In genomic region chr2:59499146-59499545, GRCm38 (mm10) we compare ENCODE assay signal across 22 mouse cellular contexts. TPM values are rescaled to one million over a fixed set of nuclear protein-coding genes. Genes with fewer than 3 reads are reported as not detected.
A peak's percentile ranks its signal among the peaks of the same experiment; 100 is the strongest.
DNase-seq lines count a peak whose midpoint lies in the region; ATAC-seq and TF ChIP-seq lines count a peak whose summit lies in the region.
"Had no signal": no experiment of that assay in that cellular context is flagged by ENCODE, and none has a peak within 500 bp of the region (broad histone marks: within the 10 kb centered on the region; RNA-seq: fewer than 3 reads in every experiment).

No protein-coding gene starts in this region.

- 56% methylated on average over 8 of the region's 8 CpGs for WGBS in stomach, postnatal 0 days

- H3K4me1 ChIP-seq in stomach, postnatal 0 days (replicated peaks; ENCODE audit: control insufficient read depth, insufficient read depth), result no peaks in the 10 kb centered on the region
- H3K4me1 ChIP-seq: embryonic facial prominence, embryonic 12.5 days had no signal

- TF ChIP-seq CTCF in stomach, postnatal 0 days (IDR thresholded peaks at IDR 0.05; ENCODE audit: low read depth), result no peak

- no peak overlapping the region for H3K4me3 ChIP-seq in stomach, postnatal 0 days (ENCODE audit: low read depth, low read length)
- H3K4me3 ChIP-seq: embryonic facial prominence, embryonic 10.5 days; embryonic facial prominence, embryonic 12.5 days; forebrain, embryonic 10.5 days; forebrain, embryonic 12.5 days had no signal

- H3K27me3 ChIP-seq in stomach, postnatal 0 days (ENCODE audit: control insufficient read depth, insufficient read depth, low read length), result no peaks in the 10 kb centered on the region
- H3K27me3 ChIP-seq: CH12.LX; embryonic facial prominence, embryonic 12.5 days; Patski had no signal

- no peak overlapping the region for H3K4me2 ChIP-seq in stomach, postnatal 0 days (replicated peaks; ENCODE audit: low read depth)
- H3K4me2 ChIP-seq: embryonic facial prominence, embryonic 12.5 days; forebrain, embryonic 12.5 days had no signal

- peak; percentile 61; the same call in 1 of the 2 replicates for ATAC-seq in stomach, postnatal 0 days (ENCODE audit: low FRiP score, low TSS enrichment)
- ATAC-seq: activated CD4-positive, CD25-positive, alpha-beta regulatory T cell, adult 4 months; CD4-positive, CD25-positive, alpha-beta regulatory T cell, adult 4 months; forebrain, embryonic 14.5 days; forebrain, embryonic 16.5 days; Patski had no signal

- H3K9me3 ChIP-seq in stomach, postnatal 0 days (ENCODE audit: control insufficient read depth, low read length), result no peaks in the 10 kb centered on the region
- H3K9me3 ChIP-seq: embryonic facial prominence, embryonic 10.5 days; embryonic facial prominence, embryonic 12.5 days; forebrain, embryonic 10.5 days; forebrain, embryonic 12.5 days; G1E had no signal

- peak overlapping the region; percentile 69 for H3K27ac ChIP-seq in stomach, postnatal 0 days (replicated peaks)
- H3K27ac ChIP-seq: embryonic facial prominence, embryonic 10.5 days; embryonic facial prominence, embryonic 12.5 days; forebrain, embryonic 10.5 days; forebrain, embryonic 12.5 days had no signal

- DNase-seq in kidney, adult 9 months, result peak; percentile 6
- DNase-seq in kidney, postnatal 14 days, result no peak
- DNase-seq in fat pad, adult 2 months (ENCODE audit: extremely low read depth, low read depth, low spot score), result peak; percentile 36
- DNase-seq in stomach, postnatal 0 days (ENCODE audit: low spot score), result no peak
- no peak for DNase-seq in ovary, postnatal 10 days (ENCODE audit: low spot score)
- DNase-seq: B cell, adult 2 months; cerebellum, adult 11-12 months; cerebellum, adult 2 months; cerebellum, adult 9-10 months; cerebellum, postnatal 10 days; cerebellum, postnatal 25 days had no signal

- TF ChIP-seq EP300 in stomach, postnatal 0 days (optimal IDR thresholded peaks at IDR 0.05), result no peak

- H3K9ac ChIP-seq in stomach, postnatal 0 days (ENCODE audit: low read length), result no peak overlapping the region
- H3K9ac ChIP-seq: embryonic facial prominence, embryonic 12.5 days; forebrain, embryonic 12.5 days had no signal

- H3K36me3 ChIP-seq in stomach, postnatal 0 days (ENCODE audit: control insufficient read depth, insufficient read depth, low read length), result no peaks in the 10 kb centered on the region
- H3K36me3 ChIP-seq: embryonic facial prominence, embryonic 10.5 days; embryonic facial prominence, embryonic 12.5 days; forebrain, embryonic 10.5 days; forebrain, embryonic 12.5 days; G1E had no signal

RNA-seq across cellular contexts. Expression of gene Dapl1, which starts 14.7 kb away (rescaled TPM):
- polyA plus RNA-seq in stomach, postnatal 0 days (2015; fragmentation: Nextera tagmentation; extraction: Ambion mirVana), result 472 and 547 TPM in 2 replicates
- polyA plus RNA-seq: forebrain, embryonic 16.5 days; G1E; Patski had no signal

Comparison
In these comparisons a context has a peak if more than half of its experiments do, and no peak if none do; other contexts are left out.
1. DNase-seq: peak in kidney, adult 9 months (single experiment) and fat pad, adult 2 months (single experiment); none in kidney, postnatal 14 days (single experiment), stomach, postnatal 0 days (single experiment) and ovary, postnatal 10 days (single experiment).